Mouse (Mus musculus): ENCODE results near the gene Hopx.
"Not testable (repeated sequence)": the region's sequence is repeated elsewhere in the genome, so short reads cannot be mapped to it uniquely, and the experiment has no call there.

Hopx gene

GRCm38 (mm10) chr5:77100691-77101090 lies 14.2 kb downstream of the Hopx start:
- DNase-seq (ENCODE audit: low read depth, low spot score) = no peak

- DNase-seq (ENCODE audit: low read depth, low spot score) = no peak
These were observed 14.9 kb downstream of the Hopx start for GRCm38 (mm10) chr5:77099997-77100380.

- DNase-seq (ENCODE audit: low read depth, low spot score) = no peak
These were observed 15.5 kb downstream of the Hopx start for GRCm38 (mm10) chr5:77099317-77099996.

- DNase-seq (ENCODE audit: low read depth, low spot score) = no peak
These were observed 16.0 kb downstream of the Hopx start for GRCm38 (mm10) chr5:77098874-77099273.

- no peak for DNase-seq (ENCODE audit: low read depth, low spot score)
These were observed 17.2 kb downstream of the Hopx start for GRCm38 (mm10) chr5:77097686-77098085.

- DNase-seq (ENCODE audit: low read depth, low spot score) = not testable (repeated sequence)
These were observed 18.7 kb downstream of the Hopx start for GRCm38 (mm10) chr5:77096194-77096593.

GRCm38 (mm10) chr5:77094510-77095491 lies 20.1 kb downstream of the Hopx start:
- no peak for DNase-seq (ENCODE audit: low read depth, low spot score)

- no peak for DNase-seq (ENCODE audit: low read depth, low spot score)
These were observed 21.0 kb downstream of the Hopx start for GRCm38 (mm10) chr5:77093961-77094360.

- no peak for DNase-seq (ENCODE audit: low read depth, low spot score)
These were observed 22.4 kb downstream of the Hopx start for GRCm38 (mm10) chr5:77092531-77092930.

GRCm38 (mm10) chr5:77091923-77092322 lies 23.0 kb downstream of the Hopx start:
- DNase-seq (ENCODE audit: low read depth, low spot score) = no peak

GRCm38 (mm10) chr5:77090521-77091096 lies 24.3 kb downstream of the Hopx start:
- no peak for DNase-seq (ENCODE audit: low read depth, low spot score)

- no peak for DNase-seq (ENCODE audit: low read depth, low spot score)
These were observed 25.0 kb downstream of the Hopx start for GRCm38 (mm10) chr5:77089901-77090300.

- DNase-seq (ENCODE audit: low read depth, low spot score) = no peak
These were observed 25.6 kb downstream of the Hopx start for GRCm38 (mm10) chr5:77089294-77089693.

- no peak for DNase-seq (ENCODE audit: low read depth, low spot score)
These were observed 27.8 kb downstream of the Hopx start for GRCm38 (mm10) chr5:77087122-77087521.

- DNase-seq (ENCODE audit: low read depth, low spot score) = no peak
These were observed 28.4 kb downstream of the Hopx start for GRCm38 (mm10) chr5:77086541-77086940.

- DNase-seq (ENCODE audit: low read depth, low spot score) = no peak
These were observed 29.0 kb downstream of the Hopx start for GRCm38 (mm10) chr5:77085753-77086450.

- no peak for DNase-seq (ENCODE audit: low read depth, low spot score)
These were observed 30.5 kb downstream of the Hopx start for GRCm38 (mm10) chr5:77084418-77084817.

GRCm38 (mm10) chr5:77082735-77083134 lies 32.2 kb downstream of the Hopx start:
- peak; percentile 85 for DNase-seq (ENCODE audit: low read depth, low spot score)

GRCm38 (mm10) chr5:77080761-77081160 lies 34.2 kb downstream of the Hopx start:
- no peak for DNase-seq (ENCODE audit: low read depth, low spot score)

GRCm38 (mm10) chr5:77075951-77076350 lies 39.0 kb downstream of the Hopx start:
- peak; percentile 89 for DNase-seq (ENCODE audit: low read depth, low spot score)

GRCm38 (mm10) chr5:77074914-77075313 lies 40.0 kb downstream of the Hopx start:
- peak; percentile 99 for DNase-seq (ENCODE audit: low read depth, low spot score)

GRCm38 (mm10) chr5:77073794-77074193 lies 41.1 kb downstream of the Hopx start:
- no peak for DNase-seq (ENCODE audit: low read depth, low spot score)
